Mouse (Mus musculus) brain, embryonic 14.5 days (tissue): ENCODE data around the gene Gm38392.

Experiments
- CTCF ChIP-seq: fragments of 200-500 bp; IDR thresholded peaks from 2 replicates; pipeline ENCODE4 v1.5.1; 2012; ENCODE audit warnings: inconsistent platforms, mild to moderate bottlenecking, moderate library complexity, borderline replicate concordance; ENCODE audit not compliant: insufficient read depth, insufficient read length; ENCODE audit errors: extremely low read depth
- POLR2A ChIP-seq: fragments of 200-500 bp; IDR thresholded peaks from 2 replicates; pipeline ENCODE4 v1.6.1; 2012; ENCODE audit warnings: mild to moderate bottlenecking, inconsistent platforms, borderline replicate concordance; ENCODE audit not compliant: poor library complexity, insufficient read depth, insufficient read length, severe bottlenecking; ENCODE audit errors: extremely low read depth

DNA sequence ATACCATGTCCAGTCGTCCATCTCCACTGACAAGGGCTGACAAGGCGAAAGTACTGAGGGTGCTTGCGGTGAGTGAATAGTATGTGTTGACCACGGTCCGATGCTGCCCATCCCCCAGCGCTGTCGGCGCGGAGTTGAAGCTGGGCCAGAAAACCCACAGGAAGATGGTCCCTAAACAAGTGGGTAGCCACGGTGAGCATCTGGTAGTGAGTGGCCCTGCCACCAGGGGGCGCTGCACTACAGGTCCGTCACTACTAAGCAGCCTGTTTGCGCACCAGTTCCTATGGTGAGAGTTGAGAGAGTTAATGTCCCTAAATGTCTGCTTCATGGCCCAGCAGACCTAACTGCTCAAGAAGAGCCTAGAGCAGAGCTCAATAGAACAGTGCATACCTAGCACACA is 41.2 kb downstream of the Gm38392 start:
- TF ChIP-seq CTCF (peak; percentile 92), POLR2A (no peak)
